Mouse (Mus musculus) intestine, postnatal 0 days (tissue): ENCODE results near the gene Lbr. TPM values are rescaled to one million over a fixed set of nuclear protein-coding genes. Genes with fewer than 3 reads are reported as not detected.
"Not testable (repeated sequence)": the region's sequence is repeated elsewhere in the genome, so short reads cannot be mapped to it uniquely, and the experiment has no call there.

Source experiments
- ATAC-seq: fragments of 200-750 bp; cut with Nextera tagmentation; 2 replicates; pipeline ENCODE4 v1.8.0; 2017; ENCODE audit warnings: mild to moderate bottlenecking, moderate TSS enrichment, moderate library complexity
- H3K27ac ChIP-seq: fragments of 300-500 bp; sonication (generic); 2 replicates; pipeline ENCODE4 v1.5.1; 2014; ENCODE audit warnings: mild to moderate bottlenecking, low read depth, low read length, moderate library complexity
- H3K27me3 ChIP-seq: fragments of 300-500 bp; sonication (generic); replicated peaks from 2 replicates; pipeline ENCODE4 v1.6.1; 2014; ENCODE audit warnings: low read length, mixed read lengths; ENCODE audit not compliant: control insufficient read depth, insufficient read depth
- H3K36me3 ChIP-seq: fragments of 300-500 bp; sonication (generic); 2 replicates; pipeline ENCODE4 v1.6.1; 2014; ENCODE audit warnings: mild to moderate bottlenecking, moderate library complexity; ENCODE audit not compliant: control insufficient read depth, insufficient read depth
- H3K4me1 ChIP-seq: fragments of 300-500 bp; sonication (generic); replicated peaks from 2 replicates; pipeline ENCODE4 v1.6.1; 2014; ENCODE audit warnings: antibody characterized with exemption, low read length, mixed read lengths; ENCODE audit not compliant: control insufficient read depth, insufficient read depth
- H3K4me2 ChIP-seq: fragments of 300-500 bp; sonication (generic); replicated peaks from 2 replicates; pipeline ENCODE4 v1.6.1; 2014; ENCODE audit warnings: low read depth, mild to moderate bottlenecking, moderate library complexity
- H3K4me3 ChIP-seq: fragments of 300-500 bp; sonication (generic); 2 replicates; pipeline ENCODE4 v1.5.1; 2014; ENCODE audit warnings: low read depth, low read length
- H3K9ac ChIP-seq: fragments of 300-500 bp; sonication (generic); 2 replicates; pipeline ENCODE4 v1.6.1; 2014; ENCODE audit warnings: mild to moderate bottlenecking, low read depth, low read length
- H3K9me3 ChIP-seq: fragments of 300-500 bp; sonication (generic); 2 replicates; pipeline ENCODE4 v1.6.1; 2016; ENCODE audit warnings: mixed run types; ENCODE audit not compliant: control insufficient read depth
- CTCF ChIP-seq: sonication (generic); IDR thresholded peaks from 2 replicates; pipeline ENCODE4 v1.5.1; 2016; ENCODE audit warnings: low read depth, mild to moderate bottlenecking, control low read depth, antibody characterized with exemption, moderate library complexity
- WGBS: fragments of 180-500 bp; shearing (Covaris S2); extraction: QIAGEN DNeasy Blood & Tissue Kit; methylation state at CpG from one replicate; pipeline ENCODE4 v1.1.7; 2014; 5-methylcytosine and 5-hydroxymethylcytosine counted together
- polyA plus RNA-seq: library from polyadenylated mRNA; unstranded; fragments of >200 nt; fragmentation: Nextera tagmentation; extraction: Ambion mirVana; gene quantifications from 2 replicates; pipeline ENCODE4 v1.2.1, GENCODE M21; 2015

The Lbr gene
- polyA plus RNA-seq, 1 experiment from 2014 or later = 34.4 TPM

DNA sequence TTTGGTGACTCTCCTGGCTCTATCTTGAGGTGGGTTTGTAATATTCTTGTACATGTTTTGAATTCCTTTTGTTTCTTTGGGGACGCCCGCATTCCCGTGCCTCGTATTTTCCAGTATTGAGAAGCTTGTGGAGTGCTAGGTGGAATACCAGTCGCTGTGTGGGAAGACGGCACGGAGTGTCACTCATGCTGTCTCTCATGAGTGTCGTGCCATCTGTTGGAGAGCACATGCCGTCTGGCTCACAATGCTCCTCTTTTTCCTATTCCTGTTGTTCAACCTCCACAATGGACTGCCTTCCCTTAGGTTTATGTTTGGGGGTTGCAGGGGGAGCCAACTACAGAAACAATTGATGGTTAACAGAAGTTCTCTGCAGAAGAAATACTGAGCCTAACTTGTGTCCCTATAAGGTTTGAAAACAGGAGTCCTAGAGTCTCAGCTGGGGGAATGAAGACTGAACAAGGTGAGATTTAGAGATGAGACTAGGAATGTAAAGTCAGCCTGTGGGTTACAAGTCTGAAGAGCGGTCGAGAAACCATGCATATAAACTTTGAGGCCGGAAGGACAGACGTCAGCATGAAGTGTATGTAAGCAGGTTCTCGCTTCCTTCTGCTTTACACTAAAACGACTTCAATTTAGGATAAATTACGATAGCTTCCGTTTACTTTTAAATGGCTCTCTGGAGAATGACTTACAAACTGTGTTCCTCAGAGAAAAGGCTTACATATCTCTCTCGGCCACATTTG lies 31.2 kb downstream of the Lbr start:
- H3K27me3 ChIP-seq = no peaks in the 10 kb centered on the region
- 84% methylated on average over 18 of the region's 18 CpGs for WGBS
- H3K9me3 ChIP-seq = no peaks in the 10 kb centered on the region
- no peak overlapping the region for H3K4me3 ChIP-seq
- H3K4me2 ChIP-seq = no peak overlapping the region
- no peak overlapping the region for H3K27ac ChIP-seq
- H3K4me1 ChIP-seq = no peaks in the 10 kb centered on the region
- ATAC-seq = no peak
- peaks cover 28% of the 10 kb centered on the region for H3K36me3 ChIP-seq
- TF ChIP-seq CTCF = no peak
- H3K9ac ChIP-seq = no peak overlapping the region

DNA sequence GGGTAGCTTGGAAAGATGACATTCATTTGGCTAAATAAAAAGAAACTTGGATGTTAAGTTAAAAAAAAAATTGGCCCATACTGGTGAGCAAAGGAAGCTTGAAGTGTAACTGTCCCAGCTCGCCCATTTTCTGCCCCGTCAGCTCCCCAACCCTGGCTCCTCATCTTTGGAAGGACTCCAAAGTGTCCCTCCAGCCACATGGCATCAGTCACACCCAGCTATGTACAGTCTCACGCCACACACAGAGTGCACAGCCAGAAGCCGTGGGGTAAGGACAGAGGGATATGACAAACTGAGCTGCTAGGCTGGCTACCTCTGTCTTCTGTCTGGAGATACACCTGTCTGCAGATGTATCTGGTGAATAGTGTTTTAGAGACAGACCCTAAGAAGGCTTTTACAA lies 42.2 kb downstream of the Lbr start:
- no peaks in the 10 kb centered on the region for H3K27me3 ChIP-seq
- 83% methylated on average over 4 of the region's 4 CpGs for WGBS
- no peaks in the 10 kb centered on the region for H3K9me3 ChIP-seq
- no peaks in the 10 kb centered on the region for H3K36me3 ChIP-seq
- H3K4me1 ChIP-seq = no peaks in the 10 kb centered on the region
- no peak overlapping the region for H3K4me3 ChIP-seq
- no peak for TF ChIP-seq CTCF
- H3K4me2 ChIP-seq = no peak overlapping the region
- H3K27ac ChIP-seq = no peak overlapping the region
- no peak for ATAC-seq
- no peak overlapping the region for H3K9ac ChIP-seq

DNA sequence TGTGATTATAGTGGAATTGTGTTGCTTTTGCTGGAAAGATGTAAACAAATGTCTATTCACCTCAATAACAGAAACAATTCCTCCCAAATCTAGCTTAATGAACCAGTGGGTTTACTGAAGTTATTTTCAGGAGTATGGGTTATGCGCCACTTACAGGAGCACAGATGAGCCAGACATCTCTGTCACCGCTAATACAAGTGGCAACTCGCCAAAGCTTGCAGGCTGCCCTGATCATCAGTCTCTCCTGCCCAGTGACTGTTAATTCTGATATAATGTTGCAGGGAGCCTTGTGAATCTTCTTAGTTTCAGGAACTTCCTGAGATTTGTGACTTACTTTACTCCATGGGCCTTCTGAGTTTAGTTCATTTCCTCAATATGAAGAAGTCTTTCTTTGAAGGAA lies 42.9 kb downstream of the Lbr start:
- no peaks in the 10 kb centered on the region for H3K4me1 ChIP-seq
- ATAC-seq = no peak
- H3K9me3 ChIP-seq = no peaks in the 10 kb centered on the region
- no peak for TF ChIP-seq CTCF
- no peak overlapping the region for H3K4me3 ChIP-seq
- no peaks in the 10 kb centered on the region for H3K27me3 ChIP-seq
- H3K9ac ChIP-seq = no peak overlapping the region
- 83% methylated on average over 3 of the region's 3 CpGs for WGBS
- H3K4me2 ChIP-seq = no peak overlapping the region
- no peak overlapping the region for H3K27ac ChIP-seq
- H3K36me3 ChIP-seq = no peaks in the 10 kb centered on the region

DNA sequence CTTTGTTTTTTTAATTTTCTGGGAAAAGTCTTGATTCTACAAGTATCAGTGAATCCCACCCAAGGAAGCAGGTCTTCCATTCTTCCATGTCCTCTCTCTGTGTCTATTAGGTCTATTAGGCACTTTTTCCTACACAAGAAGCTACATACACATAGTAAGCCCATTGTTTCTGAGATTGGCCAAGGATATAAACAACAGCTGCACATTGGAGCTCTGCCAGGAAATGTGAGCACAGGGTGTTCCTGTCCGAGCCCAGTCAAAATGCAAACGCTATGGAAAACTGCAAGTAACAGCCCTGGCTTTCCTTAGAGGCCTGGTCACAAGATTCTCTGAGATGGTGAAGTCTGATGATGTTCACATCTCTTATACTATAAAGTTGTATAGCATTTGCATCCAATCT lies 49.3 kb downstream of the Lbr start:
- WGBS = 36% methylated on average over 2 of the region's 2 CpGs
- Histone ChIP-seq H3K27me3 (no peaks in the 10 kb centered on the region), H3K4me1 (no peaks in the 10 kb centered on the region), H3K4me2 (no peak overlapping the region), H3K9me3 (no peaks in the 10 kb centered on the region), H3K4me3 (no peak overlapping the region), H3K27ac (no peak overlapping the region), H3K36me3 (no peaks in the 10 kb centered on the region), H3K9ac (no peak overlapping the region)
- ATAC-seq = no peak
- TF ChIP-seq CTCF = no peak

DNA sequence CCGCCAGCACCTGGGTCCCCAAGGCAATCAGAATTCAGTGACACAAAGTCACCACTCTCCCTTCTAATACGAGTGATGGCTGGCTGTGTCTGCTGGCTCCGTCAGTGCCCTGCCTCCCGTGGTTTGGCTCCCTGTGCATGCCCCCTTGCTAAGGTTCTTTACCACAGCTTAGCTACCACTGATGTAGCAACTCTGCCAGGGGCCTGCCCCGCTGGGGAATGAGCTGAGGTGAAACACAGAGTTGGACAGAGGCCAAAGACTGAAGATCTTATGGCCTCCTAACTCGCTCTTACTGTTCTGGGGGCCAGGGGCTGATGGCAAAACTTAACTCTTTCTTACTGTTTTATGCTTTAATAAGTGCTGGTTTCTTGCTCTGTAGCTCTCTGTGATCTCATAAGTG lies 52.9 kb downstream of the Lbr start:
- Histone ChIP-seq H3K4me1 (no peaks in the 10 kb centered on the region), H3K9ac (no peak overlapping the region), H3K4me2 (no peak overlapping the region), H3K27me3 (no peaks in the 10 kb centered on the region), H3K27ac (no peak overlapping the region), H3K36me3 (no peaks in the 10 kb centered on the region), H3K9me3 (peaks cover 7% of the 10 kb centered on the region), H3K4me3 (no peak overlapping the region)
- no peak for ATAC-seq
- TF ChIP-seq CTCF = no peak
- WGBS = 43% methylated on average over 6 of the region's 6 CpGs

DNA sequence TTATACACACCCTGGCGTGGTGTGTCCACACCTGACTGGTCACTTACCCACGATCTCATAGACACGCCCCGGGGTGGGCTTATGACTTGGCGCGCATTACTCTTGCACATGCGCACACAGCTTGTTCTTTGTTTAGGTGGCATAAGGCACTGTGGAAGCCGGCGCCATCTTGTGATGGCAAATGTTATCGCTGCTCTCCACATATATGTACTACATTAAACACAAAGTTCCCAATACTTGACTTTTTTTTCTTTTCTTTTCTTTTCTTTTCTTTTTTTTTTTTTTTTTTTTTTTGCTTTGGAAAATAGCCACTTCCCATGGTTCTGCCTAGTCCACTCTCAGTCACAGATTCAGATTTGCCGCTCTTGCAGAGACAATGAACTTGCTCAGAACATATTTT lies 60.2 kb downstream of the Lbr start:
- not testable (repeated sequence) for ATAC-seq, H3K36me3 ChIP-seq, H3K27me3 ChIP-seq, H3K4me1 ChIP-seq, H3K9ac ChIP-seq, H3K9me3 ChIP-seq, H3K4me3 ChIP-seq, H3K4me2 ChIP-seq, H3K27ac ChIP-seq
- 94% methylated on average over 11 of the region's 11 CpGs for WGBS

DNA sequence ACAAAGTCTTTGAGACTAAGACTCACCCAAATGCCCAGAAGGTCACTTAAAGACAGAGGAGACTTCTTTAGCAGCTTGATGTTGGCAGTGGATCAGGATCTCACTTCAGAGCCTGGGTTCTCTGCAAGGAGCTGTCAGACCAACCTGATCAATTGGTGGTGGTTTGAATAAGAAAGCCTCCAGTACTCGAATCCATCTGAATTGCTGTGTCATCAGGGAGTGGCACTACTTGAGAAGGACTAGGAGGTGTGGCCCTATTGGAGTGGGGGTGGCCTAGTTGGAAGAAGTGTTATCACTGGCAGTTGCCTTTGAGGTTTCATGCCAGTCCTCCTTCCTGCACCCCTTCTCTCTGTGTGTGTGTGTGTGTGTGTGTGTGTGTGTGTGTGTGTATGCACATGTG lies 66.3 kb downstream of the Lbr start:
- Histone ChIP-seq H3K9ac (no peak overlapping the region), H3K4me2 (no peak overlapping the region), H3K4me1 (no peaks in the 10 kb centered on the region), H3K9me3 (no peaks in the 10 kb centered on the region), H3K27me3 (no peaks in the 10 kb centered on the region), H3K36me3 (no peaks in the 10 kb centered on the region), H3K4me3 (no peak overlapping the region), H3K27ac (no peak overlapping the region)
- no peak for ATAC-seq
- WGBS = 60% methylated on average over 1 of the region's 1 CpGs
- no peak for TF ChIP-seq CTCF
